Mouse (Mus musculus): Measurements from ENCODE around the gene Phkb.

Gene Phkb

DNA sequence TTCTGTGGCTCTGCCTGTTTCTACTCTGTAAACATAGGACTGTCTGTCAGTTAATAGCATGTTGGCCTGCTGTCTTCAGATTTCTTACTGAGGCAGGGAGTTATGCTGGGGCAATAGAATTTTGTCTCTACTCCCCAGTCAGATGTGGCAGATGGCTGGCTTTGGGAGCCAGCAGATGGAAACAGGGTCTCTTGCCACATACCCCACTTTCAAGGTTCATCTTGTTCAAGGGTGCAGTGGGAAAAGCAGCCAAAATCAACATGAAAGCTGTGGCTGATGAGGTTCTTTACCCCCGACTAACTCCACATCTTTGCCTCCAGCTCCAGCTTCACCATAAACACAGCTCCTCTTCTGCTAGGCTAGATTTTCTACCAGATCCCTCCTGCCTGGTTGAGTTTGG is 246.7 kb downstream of the Phkb start:
- DNase-seq (ENCODE audit: low spot score in 2 of 2), result no peak

DNA sequence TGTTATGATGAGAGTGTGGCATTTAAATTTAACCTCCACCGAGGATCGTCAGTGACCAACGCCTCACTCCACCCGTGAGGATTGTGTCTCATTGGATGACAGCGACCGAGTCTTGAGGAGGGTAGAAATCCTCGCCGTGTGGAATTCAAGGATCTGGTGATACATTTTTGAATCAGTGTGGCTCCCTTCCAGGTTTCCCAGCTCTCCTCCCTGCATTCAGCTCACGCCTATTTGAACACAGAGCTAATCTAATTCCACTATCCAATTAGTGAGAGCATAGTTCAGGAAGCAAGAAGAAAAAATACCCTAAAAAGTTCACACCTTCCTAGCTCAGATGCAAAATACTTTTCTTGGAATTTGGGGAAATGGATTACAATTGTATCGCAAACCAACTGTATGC is 249.9 kb downstream of the Phkb start:
- DNase-seq (ENCODE audit: low spot score in 2 of 2), result no peak

Data from frontal cortex, postnatal 25 days (tissue).